Mouse (Mus musculus): ENCODE results near the gene Gm49450.

Gene Gm49450

GRCm38 (mm10) chr15:98891198-98891742 is 62.1 kb downstream of the Gm49450 start:
- DNase-seq (ENCODE audit: low spot score in 2 of 2), result no peak

- DNase-seq (ENCODE audit: low spot score in 2 of 2), result no peak
Measured at GRCm38 (mm10) chr15:98887526-98887925, 65.8 kb downstream of the Gm49450 start.

GRCm38 (mm10) chr15:98886667-98887387 is 66.5 kb downstream of the Gm49450 start:
- no peak for DNase-seq (ENCODE audit: low spot score in 2 of 2)

- DNase-seq (ENCODE audit: low spot score in 2 of 2), result no peak
Measured at GRCm38 (mm10) chr15:98884106-98884505, 69.2 kb downstream of the Gm49450 start.

GRCm38 (mm10) chr15:98883661-98884060 is 69.7 kb downstream of the Gm49450 start:
- DNase-seq (ENCODE audit: low spot score in 2 of 2), result no peak
